Comparison of ENCODE assay signal across 9 mouse cellular contexts in the genomic region with DNA sequence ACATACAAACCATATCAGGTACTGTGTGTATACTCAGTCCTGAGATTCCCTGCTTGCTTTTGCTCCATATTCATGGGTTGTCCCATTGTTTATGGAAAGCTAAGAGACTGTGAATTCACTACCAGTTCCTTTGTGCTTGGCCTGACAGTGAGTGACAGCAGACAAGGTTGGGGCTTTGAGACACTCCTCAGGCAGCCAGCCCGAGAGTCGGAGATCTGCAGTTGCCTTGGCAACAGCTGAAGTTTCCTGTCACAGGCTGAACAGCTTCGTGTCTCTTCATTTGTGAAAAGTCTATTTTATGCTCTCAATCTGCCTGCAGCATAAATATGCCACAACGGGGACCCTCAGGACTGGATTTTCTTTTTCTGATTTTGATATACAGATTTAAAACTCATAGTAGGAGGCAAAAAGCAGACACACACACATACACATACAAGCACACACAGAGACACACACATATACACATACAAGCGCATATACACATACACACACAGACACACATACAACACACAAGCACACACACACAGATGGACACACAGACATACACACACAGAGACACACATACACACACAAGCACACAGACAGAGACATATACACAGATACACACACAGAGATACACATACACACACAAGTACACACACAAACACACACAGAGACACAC.
DNase-seq lines count a peak whose midpoint lies in the region; TF ChIP-seq lines count a peak whose summit lies in the region.
"Had no signal": no experiment of that assay in that cellular context is flagged by ENCODE, and none has a peak within 500 bp of the region (broad histone marks: within the 10 kb centered on the region; RNA-seq: fewer than 3 reads in every experiment).

No protein-coding gene starts in this region.

- no peak overlapping the region for H3K4me3 ChIP-seq in cerebellum, adult 2 months (replicated peaks; ENCODE audit: insufficient read depth, low read depth, low read length)
- H3K4me3 ChIP-seq: liver, embryonic 15.5 days had no signal

- H3K4me1 ChIP-seq in cerebellum, adult 2 months (ENCODE audit: control insufficient read depth, insufficient read depth, low read length), result no peaks in the 10 kb centered on the region
- H3K4me1 ChIP-seq: liver, embryonic 15.5 days had no signal

- TF ChIP-seq POLR2A in cerebellum, adult 2 months (IDR thresholded peaks at IDR 0.05; ENCODE audit: borderline replicate concordance, insufficient read depth, low read length), result no peak

- intact Hi-C loops in left cerebral cortex, postnatal 36 days (cut with DNase I), result no loop called here

- TF ChIP-seq CTCF in cerebellum, adult 2 months (IDR thresholded peaks at IDR 0.05; ENCODE audit: borderline replicate concordance, insufficient read depth, low read depth, low read length), result no peak

- H3K27me3 ChIP-seq in cerebellum, adult 2 months (ENCODE audit: control insufficient read depth, insufficient read depth, low read length), result no peaks in the 10 kb centered on the region; the same call in 1 of the 2 replicates
- H3K27me3 ChIP-seq: liver, embryonic 15.5 days had no signal

- peak; percentile 3 to 17 for DNase-seq in cerebellum, postnatal 14 days
- no peak for DNase-seq in cerebellum, adult 2 months
- peak; percentile 71 for DNase-seq in ZHBTc4 (ENCODE audit: low read depth, low spot score)
- DNase-seq in frontal cortex, postnatal 10 days (ENCODE audit: low spot score in 2 of 2), result peak; percentile 49 to 50
- peak; percentile 11 to 16 for DNase-seq in left cerebral cortex, postnatal 36 days (ENCODE audit: low spot score in 2 of 2)
- DNase-seq in right cerebral cortex, postnatal 36 days (ENCODE audit: low spot score in 2 of 2), result peak; percentile 26 to 47
- no peak for DNase-seq in cerebellum, adult 9-10 months
- no peak for DNase-seq in cerebellum, postnatal 36 days

- 16% methylated on average over 5 of the region's 5 CpGs for WGBS in cerebellum, adult 2 months

- H3K27ac ChIP-seq in cerebellum, adult 2 months (ENCODE audit: insufficient read depth, low read length), result no peak overlapping the region
- H3K27ac ChIP-seq: liver, embryonic 15.5 days had no signal

Comparison
In these comparisons a context has a peak if more than half of its experiments do, and no peak if none do; other contexts are left out.
1. DNase-seq: peak in cerebellum, postnatal 14 days (2 of 2), ZHBTc4 (single experiment), frontal cortex, postnatal 10 days (2 of 2), left cerebral cortex, postnatal 36 days (2 of 2) and right cerebral cortex, postnatal 36 days (2 of 2); none in cerebellum, adult 2 months (0 of 2), cerebellum, adult 9-10 months (single experiment) and cerebellum, postnatal 36 days (0 of 2).